ENCODE assay signal across 8 mouse cellular contexts in genomic region chr4:108847715-108848504, GRCm38 (mm10). TPM values are rescaled to one million over a fixed set of nuclear protein-coding genes. Genes with fewer than 3 reads are reported as not detected.
DNase-seq lines count a peak whose midpoint lies in the region; ATAC-seq and TF ChIP-seq lines count a peak whose summit lies in the region.

Kti12 (plus strand) TSS chr4:108847785.

- no peaks in the 10 kb centered on the region for H3K9me3 ChIP-seq in E14TG2a.4 (ENCODE audit: low read length)
- H3K9me3 ChIP-seq in forebrain, embryonic 13.5 days (replicated peaks) = no peaks in the 10 kb centered on the region
- no peaks in the 10 kb centered on the region for H3K9me3 ChIP-seq in liver, postnatal 0 days (ENCODE audit: low read length)
- H3K9me3 ChIP-seq in neural tube, embryonic 14.5 days (ENCODE audit: control insufficient read depth, low read length) = no peaks in the 10 kb centered on the region

- intact Hi-C loops in heart, postnatal 10 days (cut with DNase I) = loop anchor here (1.0 kb wide), 1 partner anchor 13 kb away; no protein-coding TSS in a partner anchor

- DNase-seq in c-Kit-positive CD71-positive TER-119-positive erythroid progenitor cells, embryonic 14.5 days (ENCODE audit: low spot score) = peak; percentile 81
- peak; percentile 90 for DNase-seq in heart, postnatal 10 days
- peak; percentile 81 for DNase-seq in large intestine, adult 2 months (ENCODE audit: low read depth, low spot score)
- peak; percentile 82 for DNase-seq in liver, postnatal 0 days
- DNase-seq in testis, postnatal 10 days (ENCODE audit: low spot score) = peak; percentile 80

- peak within 1 kb of the TSS; percentile 87 for H3K9ac ChIP-seq in forebrain, embryonic 13.5 days
- peak within 1 kb of the TSS; percentile 74 for H3K9ac ChIP-seq in liver, postnatal 0 days (replicated peaks)
- H3K9ac ChIP-seq in neural tube, embryonic 14.5 days (replicated peaks; ENCODE audit: low read depth, low read length) = peak within 1 kb of the TSS; percentile 74

- H3K4me3 ChIP-seq in E14TG2a.4 (replicated peaks; ENCODE audit: low read length) = peak within 1 kb of the TSS; percentile 96
- peak within 1 kb of the TSS; percentile 89 for H3K4me3 ChIP-seq in forebrain, embryonic 13.5 days
- H3K4me3 ChIP-seq in liver, postnatal 0 days (ENCODE audit: low read depth, low read length) = peak within 1 kb of the TSS; percentile 85
- H3K4me3 ChIP-seq in neural tube, embryonic 14.5 days (ENCODE audit: low read depth, low read length) = peak within 1 kb of the TSS; percentile 86

- H3K4me1 ChIP-seq in E14TG2a.4 (replicated peaks; ENCODE audit: low read depth, low read length) = peaks cover 40% of the 10 kb centered on the region
- peaks cover 26% of the 10 kb centered on the region for H3K4me1 ChIP-seq in forebrain, embryonic 13.5 days
- H3K4me1 ChIP-seq in liver, postnatal 0 days (ENCODE audit: insufficient read depth) = peaks cover 14% of the 10 kb centered on the region
- peaks cover 20% of the 10 kb centered on the region for H3K4me1 ChIP-seq in neural tube, embryonic 14.5 days (ENCODE audit: control insufficient read depth, insufficient read depth, low read length)

- TF ChIP-seq EP300 in liver, postnatal 0 days (IDR thresholded peaks at IDR 0.05; ENCODE audit: low read depth) = no peak; the same call in 1 of the 2 replicates

- H3K36me3 ChIP-seq in E14TG2a.4 (ENCODE audit: insufficient read depth, low read length) = peaks cover 21% of the 10 kb centered on the region
- H3K36me3 ChIP-seq in forebrain, embryonic 13.5 days (ENCODE audit: poor library complexity, severe bottlenecking) = peaks cover 7% of the 10 kb centered on the region
- H3K36me3 ChIP-seq in liver, postnatal 0 days (replicated peaks; ENCODE audit: insufficient read depth, low read length) = no peaks in the 10 kb centered on the region
- H3K36me3 ChIP-seq in neural tube, embryonic 14.5 days (ENCODE audit: control insufficient read depth, insufficient read depth, low read length) = no peaks in the 10 kb centered on the region

- TF ChIP-seq CTCF in E14TG2a.4 (conservative IDR thresholded peaks at IDR 0.05; ENCODE audit: low read length) = no peak
- no peak for TF ChIP-seq CTCF in liver, postnatal 0 days (IDR thresholded peaks at IDR 0.05; ENCODE audit: low read depth)

- ATAC-seq in forebrain, embryonic 13.5 days = peak; percentile 94
- ATAC-seq in liver, postnatal 0 days = peak; percentile 86
- peak; percentile 91 for ATAC-seq in neural tube, embryonic 14.5 days (ENCODE audit: low read depth)

- H3K27ac ChIP-seq in forebrain, embryonic 13.5 days = peak within 1 kb of the TSS; percentile 79
- peak within 1 kb of the TSS; percentile 93 for H3K27ac ChIP-seq in liver, postnatal 0 days (ENCODE audit: low read depth)
- H3K27ac ChIP-seq in neural tube, embryonic 14.5 days (ENCODE audit: low read depth, low read length) = peak within 1 kb of the TSS; percentile 78

- H3K4me2 ChIP-seq in forebrain, embryonic 13.5 days = peak within 1 kb of the TSS; percentile 97
- H3K4me2 ChIP-seq in liver, postnatal 0 days (ENCODE audit: low read depth, low read length) = peak within 1 kb of the TSS; percentile 93
- peak within 1 kb of the TSS; percentile 96 for H3K4me2 ChIP-seq in neural tube, embryonic 14.5 days (ENCODE audit: low read depth, low read length)

- under 1% methylated on average over 71 of the region's 77 CpGs for WGBS in forebrain, embryonic 13.5 days
- under 1% methylated on average over 77 of the region's 77 CpGs for WGBS in large intestine, adult 2 months
- under 1% methylated on average over 65 of the region's 77 CpGs for WGBS in liver, postnatal 0 days (ENCODE audit: insufficient replicate concordance)
- WGBS in neural tube, embryonic 14.5 days = under 1% methylated on average over 77 of the region's 77 CpGs

- no peaks in the 10 kb centered on the region for H3K27me3 ChIP-seq in E14TG2a.4 (ENCODE audit: insufficient read depth, low read length)
- H3K27me3 ChIP-seq in forebrain, embryonic 13.5 days = no peaks in the 10 kb centered on the region
- no peaks in the 10 kb centered on the region for H3K27me3 ChIP-seq in liver, postnatal 0 days (ENCODE audit: insufficient read depth, low read length)
- no peaks in the 10 kb centered on the region for H3K27me3 ChIP-seq in neural tube, embryonic 14.5 days (ENCODE audit: control insufficient read depth, insufficient read depth, low read length)

RNA-seq across cellular contexts. Expression of gene Kti12, which starts in this region (rescaled TPM):
- 35.1 and 38.5 TPM in 2 replicates for polyA plus RNA-seq in forebrain, embryonic 13.5 days (2015; fragmentation: Nextera tagmentation; extraction: Ambion mirVana)
- total RNA-seq in heart, postnatal 10 days (2021) = 10 to 100 TPM; 18.6 to 19.8 TPM
- polyA plus RNA-seq in large intestine, adult 2 months (2012; rRNA removed) = 27.7 and 32.5 TPM in 2 replicates
- 27.6 and 29.6 TPM in 2 replicates for polyA plus RNA-seq in liver, postnatal 0 days (2015; fragmentation: Nextera tagmentation; extraction: Ambion mirVana)
- 24.7 and 27.8 TPM in 2 replicates for polyA plus RNA-seq in neural tube, embryonic 14.5 days (2014; fragmentation: Nextera tagmentation; extraction: Ambion mirVana)

Comparison
In these comparisons a context has a peak if more than half of its experiments do, and no peak if none do; other contexts are left out.
1. Peak in every context shown above with its lines: DNase-seq, ATAC-seq, H3K4me3 ChIP-seq and H3K27ac ChIP-seq.